Mouse (Mus musculus) kidney, postnatal 36 days (tissue): ENCODE measurements at regions not wholly inside any gene's neighbourhood (a gene's known extent, or its start where the extent isn't known, plus 50 kb on each side); places are given as distances from the start of the nearest gene placed in this dataset.
"Not testable (repeated sequence)": the region's sequence is repeated elsewhere in the genome, so short reads cannot be mapped to it uniquely, and the experiment has no call there.

Experiments used
- DNase-seq, 2 experiments: peaks; one replicate each; pipeline ENCODE4 v3.0.0; 2021 to 2022; ENCODE audit warnings: mixed read lengths in 2 of 2

DNA sequence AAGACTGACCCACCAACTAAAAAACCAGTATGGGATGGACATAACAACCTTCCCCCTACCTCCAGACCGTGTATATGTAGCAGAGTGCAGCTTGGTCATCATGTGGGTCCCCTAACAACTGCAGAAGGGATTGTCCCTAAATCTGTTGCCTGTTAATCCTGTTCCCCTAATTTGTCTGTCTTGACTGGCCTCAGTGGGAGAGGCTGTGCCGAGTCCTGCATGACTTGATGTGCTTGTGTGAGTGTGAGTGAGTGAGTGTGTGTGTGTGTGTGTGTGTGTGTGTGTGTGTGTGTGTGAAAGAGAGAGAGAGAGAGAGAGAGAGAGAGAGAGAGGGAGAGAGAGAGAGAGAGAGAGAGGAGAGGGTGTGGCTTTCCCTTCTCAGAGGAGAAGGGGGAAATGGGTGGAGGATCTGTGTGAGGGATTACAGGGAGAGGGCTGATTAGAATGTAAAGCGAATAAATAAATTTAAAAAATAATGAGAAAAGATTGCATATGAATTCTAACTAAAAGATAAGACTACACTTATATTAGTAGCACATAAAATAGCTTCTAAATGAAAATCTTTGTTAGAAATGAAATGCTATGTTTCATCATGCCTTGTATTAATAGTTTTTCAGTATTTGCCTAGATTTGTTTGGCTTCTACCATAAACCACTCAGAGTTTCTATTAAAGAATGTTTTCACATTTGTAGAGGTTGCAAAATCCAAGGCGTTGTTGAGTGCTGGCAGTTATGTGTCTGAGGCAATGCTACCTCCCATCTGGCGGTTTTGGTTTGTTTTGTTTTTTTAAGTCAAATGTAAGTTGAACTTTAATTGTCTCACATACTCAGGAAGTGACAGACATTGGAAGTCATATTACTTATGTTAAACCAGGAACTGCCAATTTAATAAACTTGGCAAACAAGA, 740.9 kb downstream of the Abca13 start:
- no peak for DNase-seq

DNA sequence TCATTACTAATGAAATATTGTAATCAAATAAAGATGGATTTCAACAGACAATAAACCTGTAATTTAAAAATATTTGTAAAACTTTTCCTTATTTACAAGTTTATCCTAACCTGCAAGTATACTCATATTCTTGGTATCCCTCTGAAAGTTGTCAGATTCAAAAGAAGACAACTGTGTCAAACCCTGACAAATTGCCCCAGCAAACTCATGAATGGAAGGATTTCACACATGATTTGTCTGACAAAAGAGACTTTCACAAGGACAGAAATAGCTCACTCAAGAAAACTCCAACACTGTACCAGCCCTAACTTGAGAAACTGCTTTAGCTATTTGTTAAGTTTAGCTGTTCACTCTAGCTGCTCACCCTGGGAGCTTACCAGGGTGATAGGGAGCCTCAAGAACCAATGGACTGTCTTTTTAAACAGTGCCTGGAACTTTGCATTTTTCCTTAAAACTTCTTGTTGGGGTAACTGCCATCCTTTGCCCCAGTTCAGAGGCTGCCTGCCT, 771.0 kb downstream of the Abca13 start:
- no peak for DNase-seq

DNA sequence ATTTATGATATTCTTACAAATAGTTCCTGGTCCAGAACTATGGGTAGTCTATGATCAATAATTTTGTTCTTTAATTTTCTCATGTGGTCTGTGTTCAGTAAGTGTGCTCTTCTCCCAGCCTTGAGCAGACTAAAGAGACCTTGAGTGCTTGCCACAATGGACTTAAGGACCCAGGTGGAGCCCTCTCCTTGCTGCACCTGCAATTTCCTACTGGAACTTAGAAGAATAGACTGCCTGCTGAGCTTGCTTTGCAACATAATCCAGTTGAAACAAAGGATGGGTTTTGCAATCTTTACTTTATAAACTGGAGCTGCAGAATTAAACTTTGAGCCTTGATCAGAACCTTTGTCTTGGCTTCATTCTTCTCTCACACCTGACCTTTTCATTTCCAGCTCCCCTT, 791.2 kb downstream of the Abca13 start:
- DNase-seq = no peak

DNA sequence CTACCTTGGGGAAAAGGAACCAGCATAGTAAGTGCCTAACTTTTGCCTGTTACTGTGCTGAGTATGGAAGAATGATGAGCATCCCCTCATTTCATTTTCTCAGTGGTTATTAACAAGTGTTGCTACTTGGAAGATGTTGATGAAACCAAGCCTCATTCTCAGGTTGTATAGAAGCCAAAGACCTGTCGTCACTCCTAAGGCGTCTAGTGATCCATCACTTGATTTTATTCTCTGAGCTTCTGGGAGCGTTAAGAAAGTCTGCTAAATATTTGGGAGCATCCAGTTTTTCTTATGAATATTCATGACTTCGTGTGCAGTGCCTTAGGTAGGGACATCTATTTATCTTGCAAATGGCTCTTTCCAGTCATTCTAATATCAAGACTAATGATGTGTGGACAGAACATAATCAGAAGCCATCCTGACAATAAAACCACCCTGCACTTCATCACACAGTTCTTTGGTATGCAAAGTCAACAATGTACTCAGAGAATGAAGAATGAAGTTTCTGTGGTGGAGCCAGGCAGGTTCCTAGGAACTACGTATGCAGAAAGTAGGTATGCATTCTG, 802.9 kb downstream of the Abca13 start:
- no peak for DNase-seq

DNA sequence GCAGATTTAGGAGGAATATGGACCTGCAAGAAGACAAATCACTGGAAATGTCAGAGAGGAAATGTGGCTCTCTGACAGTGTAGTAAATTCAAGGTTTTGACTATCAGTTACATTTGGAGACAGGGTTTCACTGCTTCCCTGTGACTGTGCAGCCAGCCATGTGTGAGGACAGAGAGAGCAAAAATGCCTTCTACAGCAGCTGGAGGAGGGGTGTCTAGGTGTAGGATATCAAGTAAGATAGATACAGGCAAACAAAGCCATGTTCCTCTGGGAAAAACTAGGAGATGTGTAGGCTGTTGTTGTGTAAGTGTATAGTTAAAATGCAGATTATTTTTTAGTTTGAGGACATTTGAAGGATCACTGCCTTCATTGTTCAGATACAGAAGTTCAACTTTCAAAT, 803.6 kb downstream of the Abca13 start:
- no peak for DNase-seq

DNA sequence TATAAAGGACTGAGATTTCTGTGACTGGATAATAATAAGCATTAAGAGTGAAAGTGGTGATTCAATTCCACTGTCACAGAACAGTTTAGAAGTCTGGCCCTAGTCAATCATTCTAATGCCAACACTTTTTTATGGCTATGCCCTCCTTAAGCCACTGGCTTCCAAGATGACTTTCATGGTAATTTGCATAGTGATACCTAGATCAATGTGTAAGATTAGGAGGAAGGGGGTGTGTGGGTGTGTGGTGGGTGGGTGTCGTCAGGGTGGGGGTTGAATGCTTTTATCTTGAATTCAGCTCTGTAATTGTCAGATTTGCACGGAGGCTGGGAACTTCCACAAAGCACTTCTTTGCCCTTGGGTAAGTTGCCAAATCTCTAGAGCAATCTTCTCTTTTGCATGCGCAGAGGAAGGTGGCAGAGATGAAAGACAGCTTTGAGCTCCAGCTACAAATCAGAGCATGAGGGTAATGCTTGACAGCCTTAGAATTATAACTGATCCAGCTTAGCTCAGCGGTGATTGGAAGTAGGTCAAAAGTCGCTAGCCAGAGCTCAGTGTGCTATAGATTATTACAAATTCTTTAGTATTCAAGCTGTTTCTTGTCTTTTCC, 805.9 kb downstream of the Abca13 start:
- no peak for DNase-seq

DNA sequence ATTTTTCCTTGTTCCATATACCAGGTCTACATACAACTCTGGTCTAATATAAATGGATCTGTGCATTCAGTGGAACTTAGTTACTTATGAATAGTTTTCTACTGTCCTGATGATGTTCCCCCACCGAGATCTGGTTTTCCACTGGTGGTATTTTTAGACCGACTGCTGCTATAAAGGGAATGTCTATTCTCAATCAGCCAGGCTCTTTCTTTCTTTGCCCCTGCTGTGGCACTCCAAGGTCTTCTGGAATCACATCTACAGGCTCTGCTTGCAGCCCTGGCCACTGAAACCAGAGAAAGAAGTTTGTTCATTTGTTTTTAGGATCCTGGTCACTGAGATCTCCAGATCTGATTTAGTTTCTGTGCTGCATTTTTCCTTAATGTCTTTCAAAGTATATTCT, 810.4 kb downstream of the Abca13 start:
- DNase-seq = no peak

DNA sequence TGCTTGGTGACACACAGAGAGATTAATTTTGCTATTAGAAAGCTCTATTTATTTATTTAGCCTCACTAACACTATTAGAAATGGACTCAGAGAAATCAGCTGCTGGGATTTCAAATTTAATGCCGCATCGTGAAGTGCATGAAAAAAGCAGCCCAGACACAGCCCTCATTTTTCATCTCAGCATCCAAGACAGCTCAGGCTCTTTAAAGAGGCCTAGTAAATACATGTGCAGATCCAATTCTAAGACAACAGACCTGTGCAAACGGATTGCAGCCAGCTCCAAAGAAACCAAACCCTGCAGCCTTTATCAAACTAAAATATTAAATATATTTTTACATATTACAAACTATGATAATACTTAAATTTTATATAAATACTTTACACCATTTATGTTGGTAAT, 815.1 kb downstream of the Abca13 start:
- no peak for DNase-seq

DNA sequence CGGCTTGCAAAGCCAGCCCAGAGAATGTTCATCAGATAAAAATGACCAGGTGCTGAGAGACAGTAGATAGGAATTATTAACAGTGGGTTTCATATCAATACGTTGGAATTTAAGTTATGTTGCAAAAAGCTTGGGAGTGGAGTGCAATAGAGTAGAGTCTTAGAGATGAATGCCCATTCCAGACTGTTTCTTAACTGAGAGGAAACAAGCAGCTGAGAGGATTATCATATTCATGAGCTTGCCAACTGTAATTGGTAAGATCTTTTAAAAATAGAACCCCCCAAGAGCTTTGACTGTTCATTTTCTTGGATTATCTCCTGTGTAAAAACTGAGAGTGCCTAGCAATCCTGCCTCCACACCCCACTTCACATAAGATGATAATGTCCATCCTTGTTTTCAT, 854.9 kb downstream of the Abca13 start:
- DNase-seq = no peak

DNA sequence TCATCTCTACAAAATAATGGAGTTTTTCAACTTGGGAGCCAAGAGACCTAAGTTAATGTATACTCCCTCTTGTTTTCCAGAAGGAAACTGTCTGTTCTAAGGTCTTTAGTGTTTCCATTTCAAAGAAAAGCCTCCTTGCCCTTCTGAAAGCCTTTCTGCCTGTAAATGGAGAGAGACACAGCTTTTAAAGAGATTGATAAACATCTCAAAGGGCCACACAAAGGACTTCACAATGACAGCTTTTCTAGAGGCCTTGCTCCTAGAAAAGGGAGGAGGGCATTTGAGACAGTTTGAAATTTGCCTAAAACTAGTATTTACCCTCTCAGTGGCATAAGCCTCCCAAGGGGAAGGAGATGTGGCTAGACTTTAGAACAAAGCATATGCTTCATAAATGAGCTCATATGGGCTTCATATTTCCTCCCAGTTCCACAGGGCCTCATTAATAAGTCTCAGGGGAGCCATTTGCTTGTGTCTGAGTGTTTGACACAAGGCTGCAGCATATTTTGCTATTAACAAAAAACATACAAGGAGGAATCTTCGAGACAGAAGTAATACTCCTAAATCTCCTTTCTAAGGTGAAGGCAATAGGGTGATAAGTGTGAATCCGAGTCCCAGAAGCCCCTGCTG, 860.0 kb downstream of the Abca13 start:
- no peak for DNase-seq

DNA sequence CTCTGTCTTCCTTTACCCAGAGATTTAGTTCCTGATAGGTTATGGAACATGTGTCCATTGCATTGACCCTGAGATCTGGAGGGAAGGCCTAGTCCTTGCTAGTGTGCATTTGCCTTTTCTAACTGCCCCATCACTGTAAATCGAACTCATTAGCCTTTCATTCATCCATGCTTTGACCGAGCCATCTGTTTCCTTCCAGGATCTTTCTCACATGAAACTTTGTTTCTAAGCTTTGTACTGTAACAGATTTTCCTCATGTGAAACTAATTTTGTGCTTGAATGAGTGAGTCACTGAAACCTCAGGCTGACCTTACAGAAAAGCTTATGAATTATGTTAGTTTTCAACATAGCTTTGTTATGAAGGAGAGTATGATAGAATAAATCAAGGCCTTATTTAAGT, 880.1 kb downstream of the Abca13 start:
- no peak for DNase-seq

DNA sequence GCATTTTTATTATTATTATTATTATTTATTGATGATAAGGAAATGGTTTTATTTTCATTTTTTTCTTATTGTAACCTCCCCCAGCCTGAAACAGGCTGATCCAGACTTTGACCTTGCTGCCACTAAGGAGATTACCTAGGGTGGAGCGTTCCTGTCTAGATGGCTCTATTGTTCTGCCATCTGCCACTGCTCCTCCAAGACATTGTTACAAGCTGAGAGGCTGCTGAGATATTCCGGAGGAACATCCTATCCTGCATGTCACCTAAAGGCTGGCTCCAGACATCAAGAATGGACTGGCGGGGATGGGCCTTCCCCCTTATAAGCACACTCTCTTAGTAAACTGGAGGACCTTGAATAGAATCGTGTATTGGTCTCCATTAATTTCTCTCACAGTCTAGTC, 896.2 kb downstream of the Abca13 start:
- DNase-seq = no peak

DNA sequence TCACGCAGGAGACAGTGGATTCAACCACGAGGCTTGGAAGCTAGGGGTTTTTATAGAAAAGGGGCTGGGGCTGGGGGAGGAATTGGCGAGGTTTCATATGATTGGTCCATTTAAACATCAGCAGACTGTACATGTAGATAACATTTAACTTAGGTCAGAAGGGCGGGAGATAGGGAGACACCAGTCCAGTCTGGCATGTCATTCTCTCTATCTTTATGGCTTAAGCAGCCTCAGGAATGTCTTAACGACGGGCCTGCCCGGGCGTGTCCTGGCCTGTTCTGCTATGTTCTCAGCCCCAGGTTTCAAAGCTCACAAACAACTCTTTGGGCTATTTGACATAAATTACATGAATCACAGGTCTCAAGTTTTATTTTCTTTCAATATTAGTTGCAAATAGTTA, 910.6 kb downstream of the Abca13 start:
- not testable (repeated sequence) for DNase-seq

DNA sequence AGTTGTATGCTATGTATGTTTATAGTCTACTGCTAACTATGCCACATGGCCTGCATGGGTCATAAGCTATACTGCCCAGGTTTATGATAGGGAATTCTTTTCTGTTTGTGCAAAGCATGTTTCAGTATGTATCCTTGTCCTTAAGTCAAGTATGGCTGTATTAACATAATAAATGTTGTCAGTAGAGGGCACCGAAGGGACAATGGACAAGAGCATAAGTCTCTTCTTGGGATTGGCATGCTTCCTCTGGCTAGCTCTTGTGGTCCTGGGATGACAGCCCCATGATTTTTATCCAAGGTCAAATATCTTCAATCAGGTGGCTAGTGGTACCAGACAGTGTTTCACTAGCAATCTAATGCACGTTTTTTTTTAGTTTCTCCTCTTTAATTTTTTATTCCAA, 913.3 kb downstream of the Abca13 start:
- no peak for DNase-seq

DNA sequence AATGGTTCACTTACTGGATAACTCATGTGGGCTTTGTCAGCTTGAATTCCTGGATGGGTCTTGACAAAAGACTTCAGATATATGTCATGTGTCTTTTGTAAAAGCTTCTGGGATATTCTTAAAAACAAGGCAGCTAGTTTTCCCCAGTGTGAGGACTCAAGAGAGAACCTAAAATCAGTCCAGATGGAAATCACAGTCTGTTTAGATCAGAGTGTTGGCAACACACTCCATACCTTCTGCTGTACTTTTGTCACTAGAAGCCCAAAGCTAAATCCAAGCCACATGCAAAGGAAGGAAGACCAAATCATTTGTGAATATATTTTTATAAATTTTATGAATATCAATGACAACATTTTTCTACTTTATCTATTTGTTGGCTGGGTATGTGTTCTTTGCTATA, 950.4 kb downstream of the Abca13 start:
- no peak for DNase-seq

DNA sequence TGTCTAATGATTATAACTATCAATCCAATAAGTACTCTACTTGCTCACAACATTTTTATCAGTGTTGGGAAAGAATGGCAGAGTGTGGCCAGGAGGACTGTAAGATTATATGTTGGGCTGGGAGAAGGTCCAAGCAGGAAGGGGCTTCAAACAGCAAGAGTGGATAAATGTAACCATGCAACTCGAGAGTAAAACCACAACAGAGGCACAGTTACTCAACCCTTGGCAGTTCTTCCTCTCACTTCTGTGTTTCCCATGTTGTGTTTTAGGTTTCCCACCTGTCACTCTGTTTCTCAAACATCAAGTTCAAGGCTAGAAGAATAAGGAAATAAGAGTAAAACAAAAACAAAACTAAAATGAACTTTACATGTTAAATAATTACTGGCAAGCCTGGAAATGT, 957.4 kb downstream of the Abca13 start:
- DNase-seq = no peak

DNA sequence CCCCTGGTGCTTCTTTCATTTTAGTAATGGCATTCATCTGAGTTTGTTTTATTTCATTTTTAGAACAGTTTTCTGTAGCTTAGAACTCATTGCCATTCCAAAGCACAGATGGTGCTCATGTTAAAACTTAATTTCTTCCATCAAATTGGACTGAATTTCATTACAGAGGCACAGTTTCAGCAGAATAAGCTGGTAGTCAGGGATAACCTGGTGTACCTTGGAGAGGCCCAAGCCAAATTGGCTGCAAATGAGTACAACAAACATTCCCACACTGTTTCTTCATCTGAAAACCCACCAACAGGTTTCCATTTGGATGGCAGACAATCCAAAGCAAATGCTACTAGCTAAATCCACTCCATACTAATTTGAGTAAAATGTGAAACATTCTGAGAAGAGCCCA, 960.2 kb upstream of the Vwc2 start:
- DNase-seq = no peak

DNA sequence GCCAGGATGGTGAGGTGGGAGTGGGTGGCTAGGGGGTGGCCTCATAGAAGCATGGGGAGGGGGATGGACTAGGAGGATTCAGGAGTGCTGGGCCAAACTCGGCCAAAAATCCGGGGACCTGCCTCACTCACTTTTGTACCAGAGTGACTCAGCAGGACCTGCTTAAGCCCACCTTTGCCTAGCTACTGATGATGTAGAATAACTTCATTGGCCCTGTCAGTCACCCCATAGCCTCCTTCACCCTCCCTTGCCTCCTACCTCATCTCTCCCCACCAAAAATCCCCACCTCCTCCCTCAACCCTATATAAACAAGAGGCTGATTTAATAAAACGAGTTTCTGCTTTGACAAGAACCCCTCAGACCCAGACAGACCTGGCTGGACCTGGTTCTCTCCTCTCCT, 920.3 kb upstream of the Vwc2 start:
- DNase-seq = no peak

DNA sequence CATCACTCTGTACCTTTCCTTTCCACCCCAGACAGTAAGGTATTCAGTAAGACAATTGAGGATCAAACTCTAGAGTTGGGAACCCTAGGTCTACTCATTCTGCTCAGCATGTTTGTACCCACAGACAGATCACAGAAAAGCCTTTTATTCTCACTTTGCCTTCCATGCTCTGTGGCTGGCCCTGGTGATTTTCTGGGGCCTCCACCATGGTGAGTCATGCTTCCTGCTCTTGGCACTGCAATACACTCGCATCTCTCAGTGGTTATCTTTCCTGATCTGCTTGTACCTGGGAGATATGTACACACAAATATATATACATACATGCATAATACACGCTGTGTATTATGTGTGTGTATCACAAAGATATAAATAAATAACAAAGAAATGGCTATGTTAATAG, 919.2 kb upstream of the Vwc2 start:
- no peak for DNase-seq

DNA sequence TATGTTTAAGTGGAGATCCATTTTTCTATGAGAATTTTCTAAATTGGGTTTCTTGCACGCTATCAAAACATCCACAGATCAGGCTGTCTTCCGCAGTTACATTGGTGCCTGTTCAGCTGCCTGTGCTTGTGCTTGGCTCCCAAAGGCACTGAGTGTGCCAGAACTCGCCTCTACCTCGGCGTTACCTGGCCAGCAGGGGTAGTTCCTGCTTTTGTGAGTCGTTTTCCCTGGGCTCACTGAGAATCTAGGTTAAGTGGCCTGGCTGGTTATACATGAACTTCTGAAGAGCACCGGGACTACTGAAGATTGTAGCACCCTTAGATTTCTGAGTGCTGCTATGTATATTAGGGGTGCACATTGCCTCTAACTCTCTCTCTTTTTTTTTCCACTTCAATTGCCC, 913.0 kb upstream of the Vwc2 start:
- DNase-seq = peak; percentile 27 to 71

DNA sequence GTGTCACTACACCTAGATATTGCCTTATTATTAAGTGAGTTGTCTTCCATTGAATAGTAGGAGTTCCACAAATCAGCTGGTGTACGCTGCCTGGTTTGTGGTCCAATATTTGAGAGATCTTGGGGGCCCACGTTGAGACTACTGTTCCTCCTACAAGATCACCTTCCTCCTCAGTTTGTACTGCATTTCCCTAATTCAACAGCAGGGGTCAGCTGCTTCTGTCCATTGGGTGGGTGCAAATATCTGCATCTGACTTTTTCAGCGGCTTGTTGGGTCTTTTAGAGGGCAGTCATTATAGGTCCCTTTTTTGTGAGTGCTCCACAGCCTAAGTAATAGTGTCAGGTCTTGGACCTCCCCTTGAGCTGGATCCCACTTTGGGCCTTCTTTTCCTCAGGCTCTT, 908.8 kb upstream of the Vwc2 start:
- no peak for DNase-seq
